Mouse (Mus musculus) retina, embryonic 14.5 days (tissue): ENCODE measurements around the gene Ccnh.
"Not testable (repeated sequence)": the region's sequence is repeated elsewhere in the genome, so short reads cannot be mapped to it uniquely, and the experiment has no call there.

Experiments
- DNase-seq: peaks from one replicate; pipeline ENCODE4 v3.0.0-alpha.2; 2015; ENCODE audit warnings: low spot score

The Ccnh gene

DNA sequence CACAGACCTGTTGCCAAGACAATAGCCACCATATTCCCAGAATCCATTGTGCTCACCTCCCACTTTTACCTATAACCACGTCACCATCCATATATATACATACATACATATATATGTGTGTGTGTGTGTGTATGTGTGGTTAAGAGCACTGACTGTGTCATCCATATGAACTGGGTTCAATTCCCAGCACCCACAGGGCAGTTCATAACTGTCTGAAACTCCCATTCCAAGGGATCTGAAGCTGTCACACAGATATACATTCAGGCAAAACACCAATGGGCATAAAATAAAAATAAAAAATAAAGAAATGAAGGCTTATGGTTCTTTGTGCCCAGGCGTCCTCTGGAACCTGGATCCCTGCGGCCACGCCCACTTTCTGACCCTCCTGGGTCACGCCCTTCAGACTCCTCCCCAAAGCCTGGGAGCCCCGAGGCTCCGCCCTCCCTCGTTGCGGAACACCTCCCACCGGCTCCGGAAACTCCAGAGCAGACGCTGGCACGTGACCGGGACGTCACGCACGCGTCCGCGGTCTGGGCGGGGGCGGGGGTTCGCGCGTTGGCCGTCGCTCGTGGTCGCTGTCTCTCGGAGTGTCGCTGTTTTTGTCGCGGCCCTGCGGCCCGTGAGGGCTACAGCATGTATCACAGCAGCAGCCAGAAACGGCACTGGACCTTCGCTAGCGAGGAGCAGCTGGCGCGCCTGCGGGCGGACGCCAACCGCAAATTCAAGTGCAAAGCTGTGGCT lies at the start of gene Ccnh:
TSS of gene Ccnh (plus strand) at position 506 of the 741 bp plus-strand sequence.
- peak; percentile 89 for DNase-seq

- DNase-seq, result not testable (repeated sequence)
These were observed 45.8 kb upstream of the Ccnh start for GRCm38 (mm10) chr13:85143361-85143760.

DNA sequence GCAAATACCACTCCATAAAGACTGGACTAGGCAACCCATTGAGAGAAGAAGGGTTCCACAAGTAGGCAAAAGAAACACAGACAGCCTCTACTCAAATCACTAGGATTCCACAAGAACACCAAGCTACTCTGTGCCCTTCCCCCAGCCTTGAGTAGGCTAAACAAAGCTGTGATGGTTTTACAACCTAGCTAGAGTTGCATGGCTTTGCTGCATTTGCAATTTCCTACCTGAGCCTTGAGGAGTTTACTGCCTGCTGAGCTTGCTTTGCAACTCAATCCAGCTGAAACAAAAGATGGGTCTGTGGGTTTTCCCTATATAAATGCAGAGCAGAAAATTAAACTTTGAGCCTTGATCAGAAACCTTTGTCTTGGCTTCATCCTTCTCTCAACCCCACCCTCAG lies 42.7 kb upstream of the Ccnh start:
- DNase-seq, result no peak

GRCm38 (mm10) chr13:85154746-85155145 lies 34.5 kb upstream of the Ccnh start:
- DNase-seq, result no peak

GRCm38 (mm10) chr13:85159971-85160370 lies 29.2 kb upstream of the Ccnh start:
- DNase-seq, result no peak

GRCm38 (mm10) chr13:85164512-85165124 lies 24.6 kb upstream of the Ccnh start:
- peak; percentile 35 for DNase-seq

DNA sequence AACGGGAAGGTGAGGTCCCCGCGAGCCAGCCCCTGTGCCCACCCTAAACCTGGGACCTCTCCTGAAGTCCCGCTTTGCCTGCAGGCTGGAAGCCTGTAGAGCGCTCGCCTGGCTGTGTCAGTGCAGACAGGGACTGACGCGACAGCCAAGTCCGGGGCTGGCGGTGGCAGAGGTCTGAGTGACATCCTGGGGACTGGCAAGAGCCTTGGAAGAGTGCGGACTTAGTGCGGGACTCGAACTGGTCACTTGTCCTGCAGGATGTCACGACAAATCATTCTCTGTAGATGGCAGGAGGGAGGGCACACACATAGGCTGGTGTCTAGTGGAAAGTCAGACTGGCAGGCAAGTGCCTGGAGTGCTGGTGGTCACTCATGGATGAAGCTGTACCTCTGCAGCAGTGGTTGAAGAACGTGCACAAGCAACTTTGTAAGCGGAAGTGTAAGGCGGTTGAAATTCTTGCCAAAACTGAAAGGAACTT lies 475 bp downstream of the Ccnh start:
- no peak for DNase-seq

DNA sequence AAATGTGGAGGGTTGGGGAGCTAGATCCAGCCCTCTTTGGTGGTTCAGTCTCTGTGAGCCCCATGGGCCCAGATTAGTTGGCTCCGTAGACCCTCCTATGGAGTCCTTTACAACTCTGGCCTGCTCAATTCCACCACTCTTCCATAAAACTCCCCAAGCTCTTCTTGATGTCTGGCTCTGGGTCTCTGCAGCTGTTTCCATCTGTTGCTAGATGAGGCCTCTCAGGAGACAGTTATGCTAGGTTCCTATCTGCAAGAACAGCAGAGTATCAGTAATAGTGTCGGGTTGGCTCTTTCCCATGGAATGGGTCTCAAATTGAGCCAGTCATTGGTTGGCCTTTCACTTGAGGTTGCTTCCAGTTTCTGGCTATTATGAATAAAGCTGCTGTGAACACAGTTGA lies 2.0 kb downstream of the Ccnh start:
- no peak for DNase-seq

- DNase-seq, result peak; percentile 40
These were observed 18.3 kb downstream of the Ccnh start for GRCm38 (mm10) chr13:85207493-85207892.

GRCm38 (mm10) chr13:85208656-85209055 lies 19.4 kb downstream of the Ccnh start:
- no peak for DNase-seq

- no peak for DNase-seq
These were observed 21.1 kb downstream of the Ccnh start for GRCm38 (mm10) chr13:85210353-85210752.

DNA sequence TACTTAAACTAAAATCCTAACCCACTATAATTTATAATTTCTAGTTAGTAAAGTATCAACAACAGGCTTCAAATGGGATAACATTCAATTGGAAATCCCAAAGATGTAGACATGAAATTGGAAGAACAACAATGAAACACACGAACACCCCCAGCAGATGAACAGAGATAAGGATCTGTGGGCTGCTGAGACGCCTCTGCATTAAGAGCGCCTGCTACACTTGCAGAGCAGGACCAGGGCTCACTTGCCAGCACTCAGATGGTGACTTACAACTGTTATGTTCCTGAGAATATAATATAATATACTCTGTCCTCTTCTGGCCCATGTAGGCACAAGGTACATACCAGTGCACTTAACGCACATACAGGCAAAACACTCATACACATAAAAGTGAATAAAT lies 29.4 kb downstream of the Ccnh start:
- no peak for DNase-seq

- DNase-seq, result no peak
These were observed 49.6 kb downstream of the Ccnh start for GRCm38 (mm10) chr13:85238760-85239159.
